Mouse (Mus musculus): ENCODE measurements around the gene Gm13693. TPM values are rescaled to one million over a fixed set of nuclear protein-coding genes. Genes with fewer than 3 reads are reported as not detected.
"Not testable (repeated sequence)": the region's sequence is repeated elsewhere in the genome, so short reads cannot be mapped to it uniquely, and the experiment has no call there.

Gm13693 gene
- polyA plus RNA-seq, 1 experiment from 2014 or later: not detected

- not testable (repeated sequence) for H3K27ac ChIP-seq; H3K4me1 ChIP-seq; H3K36me3 ChIP-seq (ENCODE audit: poor library complexity, severe bottlenecking); H3K4me3 ChIP-seq; H3K27me3 ChIP-seq; H3K4me2 ChIP-seq; H3K9me3 ChIP-seq (replicated peaks); ATAC-seq; H3K9ac ChIP-seq
- WGBS: no CpG with 5 or more reads among the region's 3 CpGs
Observed at GRCm38 (mm10) chr2:83994526-83994925, 33.2 kb downstream of the Gm13693 start.

GRCm38 (mm10) chr2:84008913-84009312 is 47.6 kb downstream of the Gm13693 start:
- Histone ChIP-seq H3K9me3 (replicated peaks) (no peaks in the 10 kb centered on the region), H3K27me3 (no peaks in the 10 kb centered on the region), H3K4me3 (no peak overlapping the region), H3K36me3 (ENCODE audit: poor library complexity, severe bottlenecking) (no peaks in the 10 kb centered on the region), H3K9ac (no peak overlapping the region), H3K4me2 (no peak overlapping the region), H3K27ac (no peak overlapping the region), H3K4me1 (no peaks in the 10 kb centered on the region)
- 0 out of 2 replicates have a peak, but pooled peaks have one; percentile 65 for ATAC-seq
- WGBS: 51% methylated on average over 1 of the region's 1 CpGs

- Histone ChIP-seq H3K4me3 (no peak overlapping the region), H3K36me3 (ENCODE audit: poor library complexity, severe bottlenecking) (no peaks in the 10 kb centered on the region), H3K4me2 (no peak overlapping the region), H3K27ac (no peak overlapping the region), H3K9ac (no peak overlapping the region), H3K4me1 (no peaks in the 10 kb centered on the region), H3K27me3 (no peaks in the 10 kb centered on the region), H3K9me3 (replicated peaks) (no peaks in the 10 kb centered on the region)
- no peak for ATAC-seq
- WGBS: 87% methylated on average over 3 of the region's 3 CpGs
Observed at GRCm38 (mm10) chr2:84009818-84010217, 48.5 kb downstream of the Gm13693 start.

Other genes with a start within 250 kb of the Gm13693 start
- gene Itgav, start 237.1 kb upstream of the Gm13693 start, polyA plus RNA-seq (2015; fragmentation: Nextera tagmentation; extraction: Ambion mirVana): 24.0 and 24.9 TPM in 2 replicates
- gene Fam171b, start 148.9 kb upstream of the Gm13693 start, polyA plus RNA-seq (2015; fragmentation: Nextera tagmentation; extraction: Ambion mirVana): 47.2 and 55.0 TPM in 2 replicates
- not detected in 2 replicates for gene Zswim2, start 20.3 kb upstream of the Gm13693 start, polyA plus RNA-seq (2015; fragmentation: Nextera tagmentation; extraction: Ambion mirVana)
- gene Gm13698, start 5.8 kb upstream of the Gm13693 start, polyA plus RNA-seq (2015; fragmentation: Nextera tagmentation; extraction: Ambion mirVana): not detected in 2 replicates
- gene Gm13695, start 5.8 kb downstream of the Gm13693 start, polyA plus RNA-seq (2015; fragmentation: Nextera tagmentation; extraction: Ambion mirVana): not detected in 2 replicates
- gene Gm13696, start 11.6 kb downstream of the Gm13693 start, polyA plus RNA-seq (2015; fragmentation: Nextera tagmentation; extraction: Ambion mirVana): not detected in 2 replicates
- not detected in 2 replicates for gene Gm13694, start 17.4 kb downstream of the Gm13693 start, polyA plus RNA-seq (2015; fragmentation: Nextera tagmentation; extraction: Ambion mirVana)
- not detected in 2 replicates for gene Gm13697, start 23.2 kb downstream of the Gm13693 start, polyA plus RNA-seq (2015; fragmentation: Nextera tagmentation; extraction: Ambion mirVana)
- not detected in 2 replicates for gene Gm13691, start 29.1 kb downstream of the Gm13693 start, polyA plus RNA-seq (2015; fragmentation: Nextera tagmentation; extraction: Ambion mirVana)

Data from forebrain, embryonic 13.5 days (tissue).